Mouse (Mus musculus): ENCODE data around the gene Cdkal1. TPM values are rescaled to one million over a fixed set of nuclear protein-coding genes. Genes with fewer than 3 reads are reported as not detected.

Gene Cdkal1
- polyA plus RNA-seq, 1 experiment = 0.50 TPM

- Histone ChIP-seq H3K4me1 (peaks cover 3% of the 10 kb centered on the region; the same call in 1 of the 2 replicates), H3K4me3 (replicated peaks) (no peak overlapping the region), H3K9me3 (peaks cover 3% of the 10 kb centered on the region), H3K36me3 (replicated peaks; ENCODE audit: low read length) (peaks cover 6% of the 10 kb centered on the region), H3K27me3 (replicated peaks) (no peaks in the 10 kb centered on the region)
- no peak for TF ChIP-seq GATA1 (IDR thresholded peaks at IDR 0.05; ENCODE audit: borderline replicate concordance, low read length)
These were observed 424.6 kb downstream of the Cdkal1 start for GRCm38 (mm10) chr13:29430919-29431318.

GRCm38 (mm10) chr13:29429877-29430276, 425.6 kb downstream of the Cdkal1 start:
- peaks cover 3% of the 10 kb centered on the region; the same call in 1 of the 2 replicates for H3K4me1 ChIP-seq
- peaks cover 6% of the 10 kb centered on the region for H3K36me3 ChIP-seq (replicated peaks; ENCODE audit: low read length)
- peaks cover 3% of the 10 kb centered on the region for H3K9me3 ChIP-seq
- TF ChIP-seq FLI1 (IDR thresholded peaks at IDR 0.05; ENCODE audit: low read length) = no peak
- no peak for TF ChIP-seq GATA1 (IDR thresholded peaks at IDR 0.05; ENCODE audit: borderline replicate concordance, low read length)
- no peaks in the 10 kb centered on the region for H3K27me3 ChIP-seq (replicated peaks)
- no peak overlapping the region for H3K4me3 ChIP-seq (replicated peaks)

- H3K4me3 ChIP-seq (replicated peaks) = no peak overlapping the region
- no peaks in the 10 kb centered on the region for H3K27me3 ChIP-seq (replicated peaks)
- H3K36me3 ChIP-seq (replicated peaks; ENCODE audit: low read length) = peaks cover 6% of the 10 kb centered on the region
- H3K9me3 ChIP-seq = peaks cover 3% of the 10 kb centered on the region
- TF ChIP-seq FLI1 (IDR thresholded peaks at IDR 0.05; ENCODE audit: low read length) (no peak), GATA1 (IDR thresholded peaks at IDR 0.05; ENCODE audit: borderline replicate concordance, low read length) (no peak)
- peaks cover 3% of the 10 kb centered on the region; the same call in 1 of the 2 replicates for H3K4me1 ChIP-seq
These were observed 426.3 kb downstream of the Cdkal1 start for GRCm38 (mm10) chr13:29429196-29429595.

- no peak for TF ChIP-seq FLI1 (IDR thresholded peaks at IDR 0.05; ENCODE audit: low read length)
- Histone ChIP-seq H3K36me3 (replicated peaks; ENCODE audit: low read length) (no peaks in the 10 kb centered on the region), H3K9me3 (no peaks in the 10 kb centered on the region), H3K4me3 (replicated peaks) (no peak overlapping the region), H3K4me1 (peaks cover 8% of the 10 kb centered on the region), H3K27me3 (replicated peaks) (no peaks in the 10 kb centered on the region)
These were observed 438.9 kb downstream of the Cdkal1 start for GRCm38 (mm10) chr13:29416450-29417136.

- no peaks in the 10 kb centered on the region for H3K27me3 ChIP-seq (replicated peaks)
- H3K4me1 ChIP-seq = peaks cover 8% of the 10 kb centered on the region
- H3K9me3 ChIP-seq = no peaks in the 10 kb centered on the region
- H3K36me3 ChIP-seq (replicated peaks; ENCODE audit: low read length) = no peaks in the 10 kb centered on the region
- H3K4me3 ChIP-seq (replicated peaks) = no peak overlapping the region
- no peak for TF ChIP-seq GATA1 (IDR thresholded peaks at IDR 0.05; ENCODE audit: borderline replicate concordance, low read length)
- no peak for TF ChIP-seq FLI1 (IDR thresholded peaks at IDR 0.05; ENCODE audit: low read length)
These were observed 439.5 kb downstream of the Cdkal1 start for GRCm38 (mm10) chr13:29415967-29416366.

GRCm38 (mm10) chr13:29414878-29415277, 440.6 kb downstream of the Cdkal1 start:
- Histone ChIP-seq H3K4me3 (replicated peaks) (no peak overlapping the region), H3K36me3 (replicated peaks; ENCODE audit: low read length) (no peaks in the 10 kb centered on the region), H3K9me3 (no peaks in the 10 kb centered on the region), H3K27me3 (replicated peaks) (no peaks in the 10 kb centered on the region), H3K4me1 (peaks cover 8% of the 10 kb centered on the region)
- no peak for TF ChIP-seq GATA1 (IDR thresholded peaks at IDR 0.05; ENCODE audit: borderline replicate concordance, low read length)
- no peak for TF ChIP-seq FLI1 (IDR thresholded peaks at IDR 0.05; ENCODE audit: low read length)

GRCm38 (mm10) chr13:29414470-29414869, 441.0 kb downstream of the Cdkal1 start:
- TF ChIP-seq FLI1 (IDR thresholded peaks at IDR 0.05; ENCODE audit: low read length) (no peak), GATA1 (IDR thresholded peaks at IDR 0.05; ENCODE audit: borderline replicate concordance, low read length) (no peak)
- peaks cover 8% of the 10 kb centered on the region for H3K4me1 ChIP-seq

GRCm38 (mm10) chr13:29411176-29411575, 444.3 kb downstream of the Cdkal1 start:
- Histone ChIP-seq H3K4me1 (peaks cover 12% of the 10 kb centered on the region), H3K27me3 (replicated peaks) (no peaks in the 10 kb centered on the region)
- TF ChIP-seq GATA1 (IDR thresholded peaks at IDR 0.05; ENCODE audit: borderline replicate concordance, low read length) (no peak), FLI1 (IDR thresholded peaks at IDR 0.05; ENCODE audit: low read length) (no peak)

More at GRCm38 (mm10) chr13:29414470-29414869, 441.0 kb downstream of the Cdkal1 start:
- Histone ChIP-seq H3K27me3 (replicated peaks) (no peaks in the 10 kb centered on the region), H3K36me3 (replicated peaks; ENCODE audit: low read length) (no peaks in the 10 kb centered on the region), H3K4me3 (replicated peaks) (no peak overlapping the region), H3K9me3 (no peaks in the 10 kb centered on the region)

GRCm38 (mm10) chr13:29407619-29408018, 447.9 kb downstream of the Cdkal1 start:
- Histone ChIP-seq H3K9me3 (no peaks in the 10 kb centered on the region), H3K4me3 (replicated peaks) (no peak overlapping the region), H3K36me3 (replicated peaks; ENCODE audit: low read length) (no peaks in the 10 kb centered on the region), H3K27me3 (replicated peaks) (no peaks in the 10 kb centered on the region), H3K4me1 (0 out of 2 replicates have a peak, but pooled peaks cover 4% of the 10 kb centered on the region)
- no peak for TF ChIP-seq FLI1 (IDR thresholded peaks at IDR 0.05; ENCODE audit: low read length)
- no peak for TF ChIP-seq GATA1 (IDR thresholded peaks at IDR 0.05; ENCODE audit: borderline replicate concordance, low read length)

More at GRCm38 (mm10) chr13:29411176-29411575, 444.3 kb downstream of the Cdkal1 start:
- Histone ChIP-seq H3K4me3 (replicated peaks) (no peak overlapping the region), H3K9me3 (no peaks in the 10 kb centered on the region), H3K36me3 (replicated peaks; ENCODE audit: low read length) (no peaks in the 10 kb centered on the region)

- H3K4me3 ChIP-seq (replicated peaks) = no peak overlapping the region
- H3K9me3 ChIP-seq = no peaks in the 10 kb centered on the region
- H3K27me3 ChIP-seq (replicated peaks) = no peaks in the 10 kb centered on the region
- 0 out of 2 replicates have a peak, but pooled peaks cover 4% of the 10 kb centered on the region for H3K4me1 ChIP-seq
- no peaks in the 10 kb centered on the region for H3K36me3 ChIP-seq (replicated peaks; ENCODE audit: low read length)
- no peak for TF ChIP-seq GATA1 (IDR thresholded peaks at IDR 0.05; ENCODE audit: borderline replicate concordance, low read length)
- no peak for TF ChIP-seq FLI1 (IDR thresholded peaks at IDR 0.05; ENCODE audit: low read length)
These were observed 450.2 kb downstream of the Cdkal1 start for GRCm38 (mm10) chr13:29405316-29405715.

All from megakaryocyte, embryonic 14.5 days (primary cell).